Mouse (Mus musculus) MEL (cell line): ENCODE data around the gene CK137956.

Source experiments
- CHD2 ChIP-seq: IDR thresholded peaks from 2 replicates; pipeline ENCODE4 v1.6.1; 2011; ENCODE audit warnings: low read length, improper control_type of control experiment
- CTCF ChIP-seq, 3 experiments: IDR thresholded peaks in 2 of 3; conservative IDR thresholded peaks in 1 of 3; 2 replicates each; pipeline ENCODE4 v1.5.1; 2011 to 2012; ENCODE audit warnings: low read length in 3 of 3, low read depth in 2 of 3, mild to moderate bottlenecking in 2 of 3, improper control_type of control experiment in 1 of 3, inconsistent platforms in 1 of 3, mixed read lengths in 1 of 3, moderate library complexity in 1 of 3; ENCODE audit not compliant: control insufficient read depth in 1 of 3, insufficient read depth in 1 of 3, poor library complexity in 1 of 3, severe bottlenecking in 1 of 3
- E2F4 ChIP-seq: IDR thresholded peaks from 2 replicates; pipeline ENCODE4 v1.6.1; 2011; ENCODE audit warnings: low read depth, low read length, improper control_type of control experiment, borderline replicate concordance
- ETS1 ChIP-seq: IDR thresholded peaks from 2 replicates; pipeline ENCODE4 v1.6.1; 2012; ENCODE audit warnings: low read depth, mild to moderate bottlenecking, inconsistent platforms, low read length, improper control_type of control experiment, moderate library complexity
- GABPA ChIP-seq: IDR thresholded peaks from 2 replicates; pipeline ENCODE4 v1.6.1; 2012; ENCODE audit warnings: low read depth, mild to moderate bottlenecking, inconsistent platforms, low read length, improper control_type of control experiment, moderate library complexity
- MAX ChIP-seq: IDR thresholded peaks from 2 replicates; pipeline ENCODE4 v1.6.1; 2011; ENCODE audit warnings: low read length, improper control_type of control experiment
- POLR2A ChIP-seq, 2 experiments: IDR thresholded peaks; 2 replicates each; pipeline ENCODE4 v1.6.1; 2011 to 2012; ENCODE audit warnings: low read length in 2 of 2, mild to moderate bottlenecking in 2 of 2, control low read depth in 1 of 2, improper control_type of control experiment in 1 of 2, low read depth in 1 of 2, moderate library complexity in 1 of 2; ENCODE audit not compliant: control insufficient read depth in 1 of 2, insufficient read depth in 1 of 2, poor library complexity in 1 of 2
- TAL1 ChIP-seq: IDR thresholded peaks from 2 replicates; pipeline ENCODE4 v1.6.1; 2012; ENCODE audit warnings: mild to moderate bottlenecking, inconsistent platforms, low read length, moderate library complexity, mixed read lengths
- UBTF ChIP-seq: IDR thresholded peaks from 2 replicates; pipeline ENCODE4 v1.6.1; 2012; ENCODE audit warnings: low read depth, mild to moderate bottlenecking, inconsistent platforms, low read length, improper control_type of control experiment, moderate library complexity, borderline replicate concordance; ENCODE audit not compliant: insufficient read depth
- USF1 ChIP-seq: IDR thresholded peaks from 2 replicates; pipeline ENCODE4 v1.6.1; 2014; ENCODE audit warnings: low read depth, mild to moderate bottlenecking, inconsistent platforms, low read length, improper control_type of control experiment, moderate library complexity

DNA sequence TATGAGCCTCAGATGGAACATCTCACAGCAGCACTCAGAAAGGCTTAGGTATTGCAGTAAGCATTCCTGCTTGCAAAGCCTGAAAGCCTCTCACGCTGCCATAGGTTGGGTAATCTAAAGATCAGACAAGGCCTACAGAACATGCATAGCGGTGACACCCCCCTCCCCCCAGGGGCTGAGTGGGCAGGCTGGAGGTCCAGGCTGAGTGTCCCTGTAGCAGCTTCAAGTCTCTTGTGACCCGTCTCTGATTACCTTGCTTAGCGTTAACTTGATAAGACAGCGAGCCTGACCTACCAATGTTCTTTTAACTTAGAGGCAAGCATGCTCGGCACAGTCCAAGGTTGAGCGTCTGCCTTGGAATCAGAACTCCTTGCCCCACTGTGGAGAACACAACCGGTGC, 91.8 kb downstream of the CK137956 start:
- TF ChIP-seq POLR2A (IDR thresholded peaks at IDR 0.05; ENCODE audit: control insufficient read depth in 1 of 2, insufficient read depth in 1 of 2, low read depth in 1 of 2, low read length in 2 of 2, poor library complexity in 1 of 2) (no peak), ETS1 (no peak), GABPA (no peak), CHD2 (no peak), MAX (no peak), CTCF (IDR thresholded peaks at IDR 0.05 in 2 of 3, conservative IDR thresholded peaks at IDR 0.05 in 1 of 3; ENCODE audit: control insufficient read depth in 1 of 3, insufficient read depth in 1 of 3, low read depth in 2 of 3, low read length in 3 of 3, poor library complexity in 1 of 3, severe bottlenecking in 1 of 3) (no peak), E2F4 (no peak), TAL1 (no peak), UBTF (no peak), USF1 (no peak)
